Mouse (Mus musculus): ENCODE results near the gene Hexb. TPM values are rescaled to one million over a fixed set of nuclear protein-coding genes. Genes with fewer than 3 reads are reported as not detected.
"Not testable (repeated sequence)": the region's sequence is repeated elsewhere in the genome, so short reads cannot be mapped to it uniquely, and the experiment has no call there.

Gene Hexb
- total RNA-seq, 2 experiments from 2014 or later = 6.2 to 10.7 TPM

DNA sequence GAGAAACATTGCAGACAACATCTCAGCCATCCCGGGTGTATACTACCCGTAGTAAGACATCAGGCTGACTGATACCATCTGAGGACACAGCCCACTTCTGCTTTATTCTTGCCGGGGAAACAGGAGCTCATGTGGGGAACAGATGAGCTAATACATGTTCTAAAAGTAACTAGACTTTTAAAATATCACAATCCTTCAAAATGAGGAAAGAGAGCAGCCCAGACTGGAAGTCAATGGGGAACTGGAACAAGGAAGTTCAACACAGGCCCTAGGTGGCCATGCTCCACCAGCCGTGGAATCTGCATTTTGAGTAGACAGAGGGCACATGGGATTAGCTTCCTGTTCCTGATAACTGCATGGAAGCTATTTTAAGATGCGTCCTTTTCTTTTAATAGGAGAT lies 10.5 kb downstream of the Hexb start:
- no peak for ATAC-seq (replicated peaks; ENCODE audit: low FRiP score, low TSS enrichment, poor library complexity, severe bottlenecking)

DNA sequence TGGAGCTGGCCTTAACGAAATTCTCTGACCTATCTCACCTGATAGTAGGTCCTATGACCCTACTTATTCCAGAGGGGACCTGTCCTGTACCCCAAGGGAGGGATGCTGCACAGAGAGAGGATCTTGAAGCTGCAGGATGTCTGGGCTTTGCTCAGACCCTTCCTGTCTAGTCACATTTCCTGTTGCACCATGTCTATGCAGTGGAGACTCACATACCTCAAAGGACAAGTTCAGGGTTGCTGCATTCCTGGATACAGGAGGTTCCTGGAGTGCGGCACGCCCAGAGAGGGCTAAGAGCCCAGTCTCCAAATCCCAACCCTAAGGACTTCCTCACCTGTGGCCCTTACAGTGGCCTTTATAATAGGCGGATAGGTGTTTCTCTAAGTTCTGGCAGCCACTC lies 11.8 kb downstream of the Hexb start:
- ATAC-seq (replicated peaks; ENCODE audit: low FRiP score, low TSS enrichment, poor library complexity, severe bottlenecking) = no peak

DNA sequence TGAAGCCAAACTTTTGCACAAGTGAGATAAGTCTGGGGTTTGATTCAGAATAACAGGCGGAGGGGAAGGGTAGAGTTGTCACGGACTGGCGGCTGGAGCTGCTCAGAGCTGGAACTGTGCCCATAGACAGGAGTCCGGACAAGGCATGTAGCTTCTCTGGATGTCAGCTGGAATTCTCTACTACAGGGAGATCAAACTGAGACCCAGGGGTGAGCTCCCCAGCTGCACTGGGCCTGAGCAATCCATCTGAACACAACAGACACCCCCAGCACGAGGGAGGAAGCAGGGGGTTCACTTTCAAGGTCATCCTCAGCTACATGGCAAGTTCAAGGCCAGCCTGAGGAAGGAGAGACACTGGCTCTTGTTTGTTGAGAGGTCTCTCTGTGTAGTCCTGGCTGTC lies 13.5 kb downstream of the Hexb start:
- ATAC-seq (replicated peaks; ENCODE audit: low FRiP score, low TSS enrichment, poor library complexity, severe bottlenecking) = peak; percentile 38; the same call in 1 of the 2 replicates

DNA sequence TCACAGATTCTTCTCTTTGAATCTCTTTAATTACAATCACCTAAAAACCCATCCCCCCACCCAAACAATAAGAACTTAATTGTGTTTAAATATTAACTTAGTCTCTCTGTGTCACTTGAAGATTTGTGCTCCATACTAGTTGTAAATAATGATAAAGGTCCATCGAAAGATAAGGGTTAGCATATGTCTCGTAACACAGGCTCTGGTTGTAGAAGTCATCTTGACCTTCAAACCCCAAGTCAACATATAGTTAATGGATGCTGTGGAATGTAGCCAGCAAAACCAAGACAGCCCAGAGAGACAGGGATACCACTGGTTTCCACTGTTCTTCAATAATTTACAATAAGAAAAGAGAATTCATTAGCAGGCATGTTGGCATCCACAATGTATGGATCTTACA lies 14.0 kb downstream of the Hexb start:
- ATAC-seq (replicated peaks; ENCODE audit: low FRiP score, low TSS enrichment, poor library complexity, severe bottlenecking) = no peak

DNA sequence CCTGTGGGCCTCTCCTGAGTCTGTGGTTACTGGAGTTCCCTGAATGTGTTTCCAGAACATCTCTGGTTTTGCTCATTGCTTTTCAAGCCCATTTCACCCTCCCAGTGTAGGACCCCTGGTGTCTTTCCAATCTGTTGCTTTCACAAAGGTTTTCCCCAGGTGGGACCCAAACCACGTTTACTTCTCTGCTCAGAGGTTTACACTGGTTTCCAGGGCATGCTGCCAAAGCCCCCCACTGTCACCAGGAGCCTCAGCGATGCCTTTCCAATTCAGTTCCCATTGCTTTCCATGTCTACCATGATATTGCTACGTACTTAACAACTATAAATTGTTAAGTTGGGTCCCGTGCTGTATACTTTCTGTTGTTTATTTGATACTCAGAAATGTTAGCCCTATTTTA lies 15.3 kb downstream of the Hexb start:
- no peak for ATAC-seq (replicated peaks; ENCODE audit: low FRiP score, low TSS enrichment, poor library complexity, severe bottlenecking)

DNA sequence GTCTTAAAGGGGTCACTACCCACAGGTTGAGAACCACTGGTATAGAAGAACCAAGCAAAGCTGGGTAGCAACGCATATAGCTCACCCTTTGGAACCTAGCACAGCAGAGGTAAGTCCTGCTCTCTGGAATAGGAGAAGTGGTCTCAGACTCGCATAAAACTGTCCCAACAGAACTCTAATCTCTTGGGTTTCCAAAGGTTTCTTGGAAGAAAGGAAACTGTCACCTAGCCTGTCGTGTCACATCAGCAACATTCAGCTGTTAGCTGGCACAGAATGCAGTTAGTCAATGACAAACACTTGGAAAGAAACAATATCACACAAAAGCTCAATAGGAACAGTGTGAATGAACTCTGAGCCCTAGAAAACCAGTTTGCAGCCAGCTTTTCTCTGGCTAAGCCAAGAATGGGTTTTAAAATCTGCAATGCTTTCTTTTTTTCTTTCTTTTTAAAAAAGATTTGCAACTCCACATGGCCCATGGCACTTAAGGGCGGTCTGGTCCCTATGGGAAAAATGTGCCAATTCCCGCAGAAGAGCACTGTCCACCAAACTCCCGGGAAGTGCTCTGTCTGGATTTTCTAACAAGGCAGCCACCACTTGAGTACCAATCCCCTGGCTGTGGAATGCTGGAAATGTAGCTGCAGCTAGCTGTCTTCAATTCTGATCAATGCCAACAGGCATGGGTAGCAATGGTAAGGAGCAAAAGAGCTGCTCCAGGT lies 17.9 kb downstream of the Hexb start:
- no peak for ATAC-seq (replicated peaks; ENCODE audit: low FRiP score, low TSS enrichment, poor library complexity, severe bottlenecking)

DNA sequence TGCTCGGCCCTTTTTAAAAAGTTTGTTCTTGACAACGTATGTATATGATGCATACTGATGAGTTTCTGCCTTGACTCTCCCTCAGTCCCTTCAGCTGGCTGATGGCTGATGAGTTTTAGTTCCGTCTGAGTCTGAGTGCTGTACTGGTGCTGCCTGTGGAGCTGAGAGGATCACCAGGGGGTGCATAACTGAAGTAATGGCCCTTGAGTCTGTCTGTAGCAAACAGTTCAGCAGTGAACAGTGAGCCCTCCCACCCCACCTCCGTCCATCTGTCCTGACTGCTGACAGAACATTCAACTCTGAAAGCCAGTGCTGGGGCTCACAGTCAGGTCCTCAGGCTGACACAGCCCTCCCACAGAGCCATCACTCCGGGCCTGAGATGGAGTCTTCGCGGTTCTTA lies 19.2 kb downstream of the Hexb start:
- ATAC-seq (replicated peaks; ENCODE audit: low FRiP score, low TSS enrichment, poor library complexity, severe bottlenecking) = no peak

DNA sequence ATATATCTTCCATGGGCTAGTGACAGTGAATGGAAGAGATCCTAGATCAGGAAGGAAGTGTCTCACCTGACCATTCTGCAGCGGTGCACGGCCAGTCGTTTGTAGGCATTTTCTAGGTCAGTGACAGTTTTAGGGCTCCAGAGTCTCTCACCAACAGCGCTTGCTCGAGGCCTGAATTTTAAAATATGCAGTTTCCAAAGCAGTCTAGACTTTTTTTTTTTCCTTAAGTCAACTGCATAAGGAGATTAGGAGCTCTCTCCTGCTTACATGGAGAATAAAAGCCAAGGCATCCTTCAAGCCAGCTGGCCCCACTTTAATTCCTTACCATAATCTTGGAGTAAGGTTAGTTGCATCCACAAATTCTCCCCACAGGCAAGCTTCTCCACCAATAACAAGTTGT lies 21.4 kb downstream of the Hexb start:
- ATAC-seq (replicated peaks; ENCODE audit: low FRiP score, low TSS enrichment, poor library complexity, severe bottlenecking) = no peak

DNA sequence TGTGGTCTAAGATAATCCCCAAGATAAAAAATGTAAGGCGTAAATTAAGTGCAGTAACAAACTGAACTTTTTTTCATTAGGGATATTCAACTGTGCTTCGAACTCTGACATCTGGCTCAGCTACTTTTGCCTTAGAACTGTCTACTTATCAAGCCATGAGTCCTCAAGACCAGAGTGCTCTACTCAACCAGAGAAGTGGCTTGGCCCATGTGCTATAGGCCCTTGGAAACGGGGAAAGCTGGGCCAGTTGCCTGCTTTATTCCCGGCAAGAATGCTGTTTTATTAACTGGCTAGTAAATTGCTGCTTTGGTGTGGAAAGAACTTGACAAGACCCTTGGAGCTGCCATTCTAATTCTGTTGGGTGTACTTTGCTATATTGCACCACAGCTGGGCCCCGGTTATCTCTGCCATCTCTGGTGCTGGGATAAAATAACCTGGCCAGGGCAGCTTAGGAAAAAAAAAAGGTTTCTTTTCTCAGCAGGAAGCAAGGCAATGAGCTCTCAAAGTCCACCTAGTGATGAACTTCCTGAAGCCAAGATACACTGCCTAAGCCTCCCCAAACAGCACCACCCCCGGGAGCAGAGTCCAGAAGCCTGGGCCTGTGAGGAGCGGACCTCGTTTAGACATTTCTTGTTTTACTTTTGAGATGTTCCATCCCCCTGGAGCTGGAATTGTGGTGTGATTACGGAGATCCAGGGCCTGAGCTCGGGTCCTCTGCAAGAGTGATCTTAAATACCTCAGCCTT lies 22.5 kb downstream of the Hexb start:
- no peak for ATAC-seq (replicated peaks; ENCODE audit: low FRiP score, low TSS enrichment, poor library complexity, severe bottlenecking)

DNA sequence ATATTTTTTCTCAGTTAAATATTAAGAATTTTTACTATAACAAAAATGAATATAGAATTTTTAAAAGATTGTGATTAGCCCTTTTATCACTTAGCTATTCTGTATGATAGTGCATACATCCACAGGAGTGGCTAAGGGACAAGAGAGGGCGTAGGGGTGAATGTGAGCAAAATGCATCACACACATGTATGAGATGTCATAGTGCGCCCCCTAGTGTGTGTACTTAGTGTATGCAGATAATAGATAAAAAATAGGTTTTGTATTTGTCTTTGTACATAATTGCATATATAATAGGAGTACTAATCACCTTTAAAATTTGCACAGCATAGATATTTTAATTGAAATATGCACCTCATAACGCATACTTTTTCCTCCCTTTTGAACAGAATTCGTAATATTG lies 52.3 kb downstream of the Hexb start:
- ATAC-seq (replicated peaks; ENCODE audit: low FRiP score, low TSS enrichment, poor library complexity, severe bottlenecking) = peak; percentile 90

DNA sequence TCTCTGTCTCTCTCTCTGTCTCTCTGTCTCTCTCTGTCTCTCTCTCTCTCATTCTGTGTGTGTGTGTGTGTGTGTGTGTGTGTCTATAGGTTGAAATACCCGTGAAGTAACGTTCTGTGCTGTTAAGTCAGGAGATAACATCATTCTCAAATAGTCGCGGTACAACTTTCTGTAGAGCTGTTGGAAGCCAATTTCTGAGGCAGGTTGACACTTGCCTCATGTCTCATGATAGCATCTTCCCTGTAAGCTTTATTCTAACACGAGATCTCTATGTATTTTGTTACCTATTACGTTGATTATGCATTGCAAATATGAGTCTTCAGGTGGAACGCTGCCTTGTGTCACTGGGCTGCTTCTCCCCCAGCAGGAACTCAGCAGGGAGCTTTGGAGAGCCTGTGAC lies 55.8 kb downstream of the Hexb start:
- no peak for ATAC-seq (replicated peaks; ENCODE audit: low FRiP score, low TSS enrichment, poor library complexity, severe bottlenecking)

DNA sequence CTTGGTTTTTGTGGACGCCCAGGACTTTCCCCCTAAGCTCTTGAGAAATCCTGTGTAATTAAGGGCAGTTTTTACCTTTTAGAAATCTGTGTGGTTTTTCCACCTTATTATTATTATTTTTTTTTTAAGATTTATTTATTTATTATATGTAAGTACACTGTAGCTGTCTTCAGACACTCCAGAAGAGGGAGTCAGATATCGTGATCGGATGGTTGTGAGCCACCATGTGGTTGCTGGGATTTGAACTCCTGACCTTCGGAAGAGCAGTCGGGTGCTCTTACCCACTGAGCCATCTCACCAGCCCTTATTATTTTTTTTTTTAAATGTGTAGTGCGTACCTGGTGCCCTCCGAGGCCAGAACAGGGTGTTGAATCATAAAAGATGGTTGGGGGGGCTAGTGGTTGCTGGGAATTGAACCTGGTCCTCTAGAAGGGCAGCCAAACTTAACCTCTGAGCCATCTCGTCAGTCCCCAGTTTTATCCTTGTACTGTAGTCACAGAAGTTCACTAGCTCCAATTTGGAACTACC lies 59.7 kb downstream of the Hexb start:
- not testable (repeated sequence) for ATAC-seq (replicated peaks; ENCODE audit: low FRiP score, low TSS enrichment, poor library complexity, severe bottlenecking)

DNA sequence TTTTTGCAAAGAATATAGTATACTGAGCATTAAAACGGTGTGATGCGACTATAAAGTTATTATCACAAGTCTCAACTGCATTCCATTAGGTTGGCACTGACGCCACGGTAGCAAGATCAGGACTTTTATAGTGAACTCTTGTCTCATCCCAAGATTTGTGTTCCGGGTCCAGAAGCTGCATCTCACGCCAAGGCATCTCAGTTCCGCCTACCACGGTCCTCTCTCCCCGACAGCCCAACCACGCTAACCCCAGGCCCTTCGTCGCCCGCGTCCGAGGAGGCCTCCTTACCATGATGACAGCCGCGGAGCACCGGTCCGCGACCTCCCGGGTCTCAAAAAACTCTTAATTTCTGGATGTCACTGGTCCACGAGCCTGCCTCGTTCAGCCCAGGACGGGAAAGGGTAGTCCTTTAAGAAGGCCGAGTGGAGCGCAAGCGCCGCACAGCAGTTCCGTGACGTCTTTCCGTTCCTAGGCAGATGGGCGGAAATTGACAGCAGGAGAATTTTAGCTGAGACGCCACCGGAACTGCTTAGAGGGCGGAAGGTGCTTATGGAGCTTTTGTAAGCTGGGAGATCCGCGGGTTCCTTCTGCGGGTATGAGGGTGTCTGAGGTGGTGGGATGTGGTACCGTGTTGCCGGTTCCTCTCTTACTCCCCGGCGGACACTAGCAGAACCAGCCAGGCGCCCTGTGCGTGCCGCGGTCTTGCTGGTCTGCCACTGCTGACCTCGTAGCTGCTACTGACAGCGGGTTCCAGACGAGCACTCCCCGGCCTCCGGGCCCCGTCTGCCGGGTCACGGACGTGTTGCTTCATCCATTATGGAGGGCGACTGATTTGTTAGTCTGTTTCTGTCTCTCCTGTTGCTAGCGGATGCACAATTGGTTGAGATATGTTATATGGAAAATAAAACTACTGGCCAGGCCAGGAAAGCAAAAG lies 60.4 kb downstream of the Hexb start, which contains the start of the genes Gfm2 and Nsa2:
TSS of gene Gfm2 (plus strand) at position 472 of the 935 bp plus-strand sequence.
TSS of gene Nsa2 (minus strand) at position 472 of the 935 bp plus-strand sequence.
- ATAC-seq (replicated peaks; ENCODE audit: low FRiP score, low TSS enrichment, poor library complexity, severe bottlenecking) = peak; percentile 98

DNA sequence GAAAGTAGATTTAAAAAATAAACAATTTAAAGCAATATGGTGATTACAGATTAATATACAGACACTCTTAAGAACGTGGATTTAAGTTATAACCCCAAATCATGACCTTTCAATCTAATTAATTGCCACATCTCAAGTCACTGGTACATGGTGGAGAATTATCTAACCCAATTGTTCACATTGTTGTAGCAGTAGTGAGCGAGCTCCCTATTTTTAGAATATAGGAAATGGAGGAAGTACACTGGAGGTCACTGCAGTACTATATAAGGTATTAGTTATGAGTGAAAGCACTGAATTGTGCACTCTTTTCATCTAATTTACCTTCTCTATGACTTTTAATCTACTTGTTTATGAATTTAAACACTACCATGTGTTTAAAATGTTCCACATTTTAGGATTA lies 67.7 kb downstream of the Hexb start:
- not testable (repeated sequence) for ATAC-seq (replicated peaks; ENCODE audit: low FRiP score, low TSS enrichment, poor library complexity, severe bottlenecking)

DNA sequence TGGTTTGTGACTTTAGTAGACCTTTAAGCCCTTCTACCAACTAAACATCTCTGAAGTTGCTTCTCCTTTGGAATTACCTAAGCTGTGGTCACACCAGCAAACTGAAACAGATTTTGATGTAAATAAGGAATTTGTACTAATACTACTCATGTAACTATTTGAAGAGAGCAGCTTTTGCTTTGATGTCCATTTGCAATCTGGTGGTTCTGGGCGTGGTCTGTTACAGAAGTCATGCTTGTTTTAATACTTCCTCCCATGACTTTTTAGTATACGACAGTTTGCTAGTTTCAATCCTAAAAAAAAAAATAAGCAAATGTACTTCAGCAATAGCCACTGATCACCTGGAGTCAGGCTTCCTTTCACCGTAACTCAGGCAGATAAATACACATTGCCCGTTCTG lies 68.5 kb downstream of the Hexb start:
- not testable (repeated sequence) for ATAC-seq (replicated peaks; ENCODE audit: low FRiP score, low TSS enrichment, poor library complexity, severe bottlenecking)

Other genes starting within 250 kb of the Hexb start
- gene 1700029F12Rik, start 164.0 kb downstream of the Hexb start, total RNA-seq (2014; fragmentation: Nextera tagmentation) = not detected in 2 replicates
- not detected in 2 replicates for gene 1700029F12Rik, start 164.0 kb downstream of the Hexb start, total RNA-seq (2017)
- gene Fam169a, start 131.1 kb downstream of the Hexb start, total RNA-seq (2014; fragmentation: Nextera tagmentation) = 0.44 TPM in 1 of 2 replicates, not detected in the other
- 0.65 and 1.3 TPM in 2 replicates for gene Fam169a, start 131.1 kb downstream of the Hexb start, total RNA-seq (2017)
- gene Gm6169, start 99.1 kb downstream of the Hexb start, total RNA-seq (2014; fragmentation: Nextera tagmentation) = 0.46 and 2.0 TPM in 2 replicates
- 0.33 and 2.1 TPM in 2 replicates for gene Gm6169, start 99.1 kb downstream of the Hexb start, total RNA-seq (2017)
- gene Gfm2, start 60.4 kb downstream of the Hexb start, total RNA-seq (2014; fragmentation: Nextera tagmentation) = 38.1 and 50.3 TPM in 2 replicates
- 39.2 and 40.1 TPM in 2 replicates for gene Gfm2, start 60.4 kb downstream of the Hexb start, total RNA-seq (2017)
- gene Nsa2, start 60.4 kb downstream of the Hexb start, total RNA-seq (2014; fragmentation: Nextera tagmentation) = 177 and 255 TPM in 2 replicates
- gene Nsa2, start 60.4 kb downstream of the Hexb start, total RNA-seq (2017) = 382 and 513 TPM in 2 replicates
- 2.1 and 3.9 TPM in 2 replicates for gene Enc1, start 42.7 kb upstream of the Hexb start, total RNA-seq (2014; fragmentation: Nextera tagmentation)
- 3.9 and 4.6 TPM in 2 replicates for gene Enc1, start 42.7 kb upstream of the Hexb start, total RNA-seq (2017)

All from megakaryocyte-erythroid progenitor cell, adult 5-6 weeks (primary cell).